Mouse (Mus musculus): ENCODE measurements at regions not wholly inside any gene's neighbourhood (a gene's known extent, or its start where the extent isn't known, plus 50 kb on each side); places are given as distances from the start of the nearest gene placed in this dataset.
A peak's percentile ranks its signal among the peaks of the same experiment; 100 is the strongest.

DNA sequence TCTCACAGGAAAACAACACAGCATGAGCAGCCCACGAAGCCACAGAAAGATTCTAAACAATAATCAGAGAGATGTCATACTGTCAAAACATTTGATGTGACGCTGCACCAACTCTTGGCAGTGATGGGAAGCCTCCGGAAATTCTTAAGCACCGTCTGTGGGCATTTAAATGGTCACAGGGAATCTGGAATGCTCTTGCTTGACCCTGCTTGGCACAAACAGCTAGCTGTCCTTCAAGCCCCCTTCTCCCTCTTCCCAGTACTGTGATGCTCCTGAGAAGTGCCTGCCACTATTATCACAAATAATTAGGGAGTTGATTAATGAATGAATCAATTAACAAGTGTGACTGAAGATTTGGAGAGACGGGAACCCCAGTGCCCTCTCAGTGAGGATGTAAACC lies 465.0 kb upstream of the Castor2 start:
- H3K4me3 ChIP-seq (ENCODE audit: low read depth, low read length) = no peak overlapping the region
- H3K4me2 ChIP-seq (ENCODE audit: low read depth, low read length) = no peak overlapping the region
- H3K27ac ChIP-seq (replicated peaks; ENCODE audit: low read depth, low read length) = no peak overlapping the region
- no peaks in the 10 kb centered on the region for H3K4me1 ChIP-seq (ENCODE audit: control insufficient read depth, insufficient read depth, low read length)
- no peak overlapping the region for H3K9ac ChIP-seq (ENCODE audit: low read depth, low read length)
- ATAC-seq (ENCODE audit: low read depth) = no peak
- no peaks in the 10 kb centered on the region for H3K36me3 ChIP-seq (ENCODE audit: control insufficient read depth, insufficient read depth, low read length)
- no peak for DNase-seq (ENCODE audit: low spot score)
- no peaks in the 10 kb centered on the region for H3K9me3 ChIP-seq (ENCODE audit: control insufficient read depth, low read length)
- WGBS = 34% methylated on average over 5 of the region's 5 CpGs
- H3K27me3 ChIP-seq (replicated peaks; ENCODE audit: control insufficient read depth, insufficient read depth, low read length) = no peaks in the 10 kb centered on the region

DNA sequence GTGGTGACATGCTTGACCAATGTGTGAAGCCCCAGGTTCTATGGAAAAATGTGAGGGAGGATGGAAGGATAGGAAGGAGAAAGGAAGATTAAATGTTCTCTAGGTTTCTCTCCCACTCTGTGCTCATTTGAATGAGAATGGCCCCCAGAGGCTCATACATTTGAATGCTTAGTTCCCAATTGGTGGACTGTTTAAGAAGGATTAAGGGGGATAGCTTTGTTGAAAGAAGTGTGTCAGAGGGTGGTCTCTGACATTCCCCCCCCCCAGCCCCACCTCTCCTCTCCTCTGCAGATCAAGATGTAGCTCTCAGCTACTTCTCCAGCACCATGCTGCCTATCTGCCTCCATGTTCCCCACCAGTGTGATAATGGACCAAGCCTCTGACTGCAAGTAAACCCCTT lies 467.7 kb upstream of the Castor2 start:
- Histone ChIP-seq H3K9me3 (ENCODE audit: control insufficient read depth, low read length) (no peaks in the 10 kb centered on the region), H3K4me2 (ENCODE audit: low read depth, low read length) (no peak overlapping the region), H3K9ac (ENCODE audit: low read depth, low read length) (no peak overlapping the region), H3K4me1 (ENCODE audit: control insufficient read depth, insufficient read depth, low read length) (no peaks in the 10 kb centered on the region), H3K4me3 (ENCODE audit: low read depth, low read length) (no peak overlapping the region), H3K36me3 (ENCODE audit: control insufficient read depth, insufficient read depth, low read length) (no peaks in the 10 kb centered on the region), H3K27me3 (replicated peaks; ENCODE audit: control insufficient read depth, insufficient read depth, low read length) (no peaks in the 10 kb centered on the region), H3K27ac (replicated peaks; ENCODE audit: low read depth, low read length) (no peak overlapping the region)
- ATAC-seq (ENCODE audit: low read depth) = no peak
- DNase-seq (ENCODE audit: low spot score) = no peak

DNA sequence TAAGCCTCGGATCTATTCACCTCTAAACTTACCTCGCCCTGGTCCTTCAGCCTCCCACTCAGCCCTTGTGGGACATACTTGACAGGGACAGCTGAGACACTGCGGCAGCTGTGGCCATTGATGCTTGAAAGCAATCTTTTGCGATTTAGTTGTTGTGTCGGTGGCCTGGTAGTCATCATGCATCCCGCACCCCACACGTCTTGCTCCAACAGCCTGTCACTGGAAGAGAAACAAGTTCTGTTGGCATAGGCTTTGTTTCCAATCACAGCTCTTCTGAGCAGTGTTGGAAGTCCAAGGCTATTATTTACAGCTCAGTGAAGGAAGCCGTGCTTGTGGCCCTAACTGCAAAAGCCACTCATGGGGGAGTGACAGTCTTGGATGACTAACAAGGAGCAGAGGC lies 480.2 kb upstream of the Castor2 start:
- Histone ChIP-seq H3K27me3 (replicated peaks; ENCODE audit: control insufficient read depth, insufficient read depth, low read length) (no peaks in the 10 kb centered on the region), H3K4me2 (ENCODE audit: low read depth, low read length) (no peak overlapping the region), H3K36me3 (ENCODE audit: control insufficient read depth, insufficient read depth, low read length) (no peaks in the 10 kb centered on the region), H3K9ac (ENCODE audit: low read depth, low read length) (no peak overlapping the region), H3K27ac (replicated peaks; ENCODE audit: low read depth, low read length) (no peak overlapping the region), H3K9me3 (ENCODE audit: control insufficient read depth, low read length) (no peaks in the 10 kb centered on the region), H3K4me3 (ENCODE audit: low read depth, low read length) (no peak overlapping the region), H3K4me1 (ENCODE audit: control insufficient read depth, insufficient read depth, low read length) (no peaks in the 10 kb centered on the region)
- no peak for DNase-seq (ENCODE audit: low spot score)
- ATAC-seq (ENCODE audit: low read depth) = no peak
- 72% methylated on average over 7 of the region's 8 CpGs for WGBS

DNA sequence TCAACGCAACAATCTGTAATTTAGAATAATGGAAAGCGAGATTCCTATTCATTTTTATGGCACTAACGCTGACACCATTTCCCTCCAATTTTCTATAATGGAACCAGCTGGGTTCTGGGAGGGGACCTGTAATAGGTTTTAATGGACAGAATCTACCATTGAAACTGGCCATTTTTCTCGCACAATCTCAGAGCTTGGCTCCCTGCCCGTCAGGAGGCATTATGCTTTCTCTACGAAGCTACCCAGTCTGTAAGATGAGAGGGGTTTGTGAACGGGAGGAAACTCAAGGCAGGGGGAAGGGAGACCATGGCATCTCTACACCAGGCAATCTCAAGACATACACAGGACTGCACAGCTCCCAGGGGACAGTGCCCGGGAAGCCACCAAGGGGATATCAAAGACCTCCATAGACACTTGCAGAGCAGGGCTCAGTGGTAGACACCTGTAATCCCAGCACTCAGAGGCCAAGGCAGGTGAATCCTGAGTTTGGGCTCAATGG lies 498.2 kb upstream of the Castor2 start:
- Histone ChIP-seq H3K36me3 (ENCODE audit: control insufficient read depth, insufficient read depth, low read length) (no peaks in the 10 kb centered on the region), H3K4me3 (ENCODE audit: low read depth, low read length) (no peak overlapping the region), H3K27me3 (replicated peaks; ENCODE audit: control insufficient read depth, insufficient read depth, low read length) (no peaks in the 10 kb centered on the region), H3K27ac (replicated peaks; ENCODE audit: low read depth, low read length) (no peak overlapping the region), H3K9ac (ENCODE audit: low read depth, low read length) (no peak overlapping the region), H3K4me1 (ENCODE audit: control insufficient read depth, insufficient read depth, low read length) (no peaks in the 10 kb centered on the region), H3K9me3 (ENCODE audit: control insufficient read depth, low read length) (0 out of 2 replicates have a peak, but pooled peaks cover 1% of the 10 kb centered on the region), H3K4me2 (ENCODE audit: low read depth, low read length) (no peak overlapping the region)
- WGBS = 63% methylated on average over 8 of the region's 8 CpGs
- peak; percentile 24 for DNase-seq (ENCODE audit: low spot score)
- ATAC-seq (ENCODE audit: low read depth) = peak; percentile 55; the same call in 1 of the 2 replicates

DNA sequence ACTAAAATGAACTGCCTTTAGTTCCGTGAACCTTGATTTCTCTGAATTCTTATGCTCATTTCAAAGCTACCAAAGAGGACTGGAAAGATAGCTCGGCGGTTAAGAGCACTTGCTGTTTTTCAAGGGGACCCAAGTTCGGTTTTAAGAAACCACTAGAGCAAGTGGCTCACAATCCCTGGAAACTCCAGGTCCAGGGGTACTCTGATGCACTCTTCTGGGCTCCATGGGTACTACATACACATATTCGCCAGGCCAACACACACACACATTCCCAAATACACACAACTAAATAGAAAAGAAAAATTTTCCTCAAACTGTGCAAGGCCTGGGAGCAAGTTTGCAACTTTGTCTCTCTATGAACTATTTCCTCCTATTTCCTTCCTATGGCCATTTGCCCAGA lies 498.9 kb upstream of the Castor2 start:
- H3K9me3 ChIP-seq (ENCODE audit: control insufficient read depth, low read length) = 0 out of 2 replicates have a peak, but pooled peaks cover 6% of the 10 kb centered on the region
- no peak overlapping the region for H3K4me3 ChIP-seq (ENCODE audit: low read depth, low read length)
- ATAC-seq (ENCODE audit: low read depth) (no peak), DNase-seq (ENCODE audit: low spot score) (peak; percentile 13)
- H3K4me2 ChIP-seq (ENCODE audit: low read depth, low read length) = no peak overlapping the region
- H3K27ac ChIP-seq (replicated peaks; ENCODE audit: low read depth, low read length) = no peak overlapping the region
- no peaks in the 10 kb centered on the region for H3K4me1 ChIP-seq (ENCODE audit: control insufficient read depth, insufficient read depth, low read length)
- H3K36me3 ChIP-seq (ENCODE audit: control insufficient read depth, insufficient read depth, low read length) = no peaks in the 10 kb centered on the region
- 62% methylated on average over 5 of the region's 5 CpGs for WGBS
- no peak overlapping the region for H3K9ac ChIP-seq (ENCODE audit: low read depth, low read length)
- H3K27me3 ChIP-seq (replicated peaks; ENCODE audit: control insufficient read depth, insufficient read depth, low read length) = no peaks in the 10 kb centered on the region

DNA sequence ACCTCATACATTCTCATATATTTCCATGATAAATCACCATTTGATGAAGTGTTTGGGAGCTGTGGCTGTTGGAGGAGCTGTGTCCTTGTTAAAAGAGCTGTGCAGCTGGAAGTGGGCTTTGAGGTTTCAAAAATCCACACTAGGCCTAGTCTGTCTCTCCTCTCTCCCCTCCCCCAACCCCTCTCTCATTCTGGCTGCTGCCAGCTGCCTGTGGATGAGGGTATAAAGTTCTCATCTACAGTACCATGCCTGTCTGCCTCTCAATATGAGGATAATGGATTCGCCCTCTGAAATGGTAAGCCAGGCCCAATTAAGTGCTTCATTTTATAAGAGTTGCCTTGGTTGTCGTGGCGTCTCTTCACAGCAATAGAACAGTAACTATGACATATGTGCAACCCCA lies 501.4 kb upstream of the Castor2 start:
- Histone ChIP-seq H3K4me1 (ENCODE audit: control insufficient read depth, insufficient read depth, low read length) (no peaks in the 10 kb centered on the region), H3K27me3 (replicated peaks; ENCODE audit: control insufficient read depth, insufficient read depth, low read length) (no peaks in the 10 kb centered on the region), H3K27ac (replicated peaks; ENCODE audit: low read depth, low read length) (no peak overlapping the region), H3K36me3 (ENCODE audit: control insufficient read depth, insufficient read depth, low read length) (no peaks in the 10 kb centered on the region), H3K9me3 (ENCODE audit: control insufficient read depth, low read length) (0 out of 2 replicates have a peak, but pooled peaks cover 6% of the 10 kb centered on the region), H3K9ac (ENCODE audit: low read depth, low read length) (no peak overlapping the region), H3K4me2 (ENCODE audit: low read depth, low read length) (no peak overlapping the region), H3K4me3 (ENCODE audit: low read depth, low read length) (no peak overlapping the region)
- 89% methylated on average over 3 of the region's 3 CpGs for WGBS
- DNase-seq (ENCODE audit: low spot score) (no peak), ATAC-seq (ENCODE audit: low read depth) (no peak)

DNA sequence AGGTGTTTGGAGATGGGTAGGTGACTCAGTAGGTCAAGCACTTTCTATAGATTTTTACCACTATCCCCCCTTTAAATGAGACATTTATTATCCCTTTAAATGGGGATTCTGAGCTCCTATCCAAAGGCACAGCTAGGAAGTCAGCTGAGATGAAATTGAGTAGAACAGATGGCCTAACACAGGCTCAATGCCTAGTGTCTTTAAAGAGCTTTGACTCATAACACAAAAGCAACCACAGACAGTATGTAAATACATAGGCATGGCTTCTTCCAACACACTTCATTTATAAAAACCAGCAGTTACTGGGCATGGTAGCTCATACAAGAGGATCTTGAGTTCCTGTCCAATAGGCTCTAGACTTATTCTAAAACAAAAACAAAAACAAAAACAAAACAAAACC lies 513.0 kb upstream of the Castor2 start:
- ATAC-seq (ENCODE audit: low read depth) = no peak
- H3K4me3 ChIP-seq (ENCODE audit: low read depth, low read length) = no peak overlapping the region
- DNase-seq (ENCODE audit: low spot score) = no peak

DNA sequence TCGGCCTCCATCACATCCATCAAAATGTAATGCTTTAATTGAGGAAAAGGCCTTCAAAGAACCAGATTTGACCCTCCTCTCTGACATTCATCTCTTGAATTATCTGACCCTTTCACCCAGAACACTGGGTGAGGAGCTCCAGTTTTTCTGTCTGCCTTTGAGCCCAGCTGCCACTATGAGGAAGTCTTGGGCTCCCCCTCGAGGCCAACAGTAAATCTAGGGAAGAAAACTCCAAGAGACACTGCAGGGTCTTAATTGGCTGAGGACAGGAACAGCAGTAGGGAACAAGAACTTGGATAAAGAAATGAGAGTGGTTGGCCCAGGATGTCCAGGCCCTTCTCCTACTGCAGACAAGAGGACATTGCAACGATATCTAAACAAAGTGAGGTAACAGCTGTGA lies 514.3 kb upstream of the Castor2 start:
- Histone ChIP-seq H3K4me1 (ENCODE audit: control insufficient read depth, insufficient read depth, low read length) (no peaks in the 10 kb centered on the region), H3K9me3 (ENCODE audit: control insufficient read depth, low read length) (no peaks in the 10 kb centered on the region), H3K4me3 (ENCODE audit: low read depth, low read length) (no peak overlapping the region), H3K9ac (ENCODE audit: low read depth, low read length) (no peak overlapping the region), H3K4me2 (ENCODE audit: low read depth, low read length) (no peak overlapping the region), H3K36me3 (ENCODE audit: control insufficient read depth, insufficient read depth, low read length) (no peaks in the 10 kb centered on the region), H3K27ac (replicated peaks; ENCODE audit: low read depth, low read length) (no peak overlapping the region), H3K27me3 (replicated peaks; ENCODE audit: control insufficient read depth, insufficient read depth, low read length) (no peaks in the 10 kb centered on the region)
- ATAC-seq (ENCODE audit: low read depth) (no peak), DNase-seq (ENCODE audit: low spot score) (peak; percentile 75)
- 24% methylated on average over 3 of the region's 3 CpGs for WGBS

More for the DNA sequence above, 513.0 kb upstream of the Castor2 start:
- Histone ChIP-seq H3K36me3 (ENCODE audit: control insufficient read depth, insufficient read depth, low read length) (no peaks in the 10 kb centered on the region), H3K9ac (ENCODE audit: low read depth, low read length) (no peak overlapping the region), H3K27ac (replicated peaks; ENCODE audit: low read depth, low read length) (no peak overlapping the region), H3K4me1 (ENCODE audit: control insufficient read depth, insufficient read depth, low read length) (no peaks in the 10 kb centered on the region), H3K4me2 (ENCODE audit: low read depth, low read length) (no peak overlapping the region), H3K27me3 (replicated peaks; ENCODE audit: control insufficient read depth, insufficient read depth, low read length) (no peaks in the 10 kb centered on the region), H3K9me3 (ENCODE audit: control insufficient read depth, low read length) (no peaks in the 10 kb centered on the region)

DNA sequence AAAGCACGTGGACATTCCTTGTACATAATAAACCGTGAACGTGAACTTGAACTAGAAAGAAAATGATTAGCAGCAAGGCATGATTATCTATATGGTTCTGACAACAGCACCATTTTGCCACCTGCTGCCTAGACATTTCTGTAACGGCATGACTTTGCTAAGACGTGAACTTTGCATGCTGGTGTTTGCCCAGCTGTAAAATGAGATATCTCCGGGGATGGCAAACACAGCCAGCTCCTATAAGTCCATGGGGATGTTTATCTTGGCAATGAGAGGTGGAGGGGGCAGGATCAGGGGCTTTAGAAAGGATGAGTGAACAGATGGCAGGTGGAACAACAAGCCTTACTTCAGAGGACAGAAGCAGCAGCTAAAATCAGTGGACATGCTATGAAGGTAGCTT lies 522.9 kb upstream of the Castor2 start:
- Histone ChIP-seq H3K4me1 (ENCODE audit: control insufficient read depth, insufficient read depth, low read length) (no peaks in the 10 kb centered on the region), H3K27me3 (replicated peaks; ENCODE audit: control insufficient read depth, insufficient read depth, low read length) (no peaks in the 10 kb centered on the region), H3K36me3 (ENCODE audit: control insufficient read depth, insufficient read depth, low read length) (no peaks in the 10 kb centered on the region), H3K27ac (replicated peaks; ENCODE audit: low read depth, low read length) (no peak overlapping the region), H3K4me3 (ENCODE audit: low read depth, low read length) (no peak overlapping the region), H3K4me2 (ENCODE audit: low read depth, low read length) (no peak overlapping the region), H3K9me3 (ENCODE audit: control insufficient read depth, low read length) (no peaks in the 10 kb centered on the region), H3K9ac (ENCODE audit: low read depth, low read length) (no peak overlapping the region)
- WGBS = 59% methylated on average over 6 of the region's 6 CpGs
- ATAC-seq (ENCODE audit: low read depth) = 0 out of 2 replicates have a peak, but pooled peaks have one; percentile 22
- DNase-seq (ENCODE audit: low spot score) = peak; percentile 54
